18 mouse cellular contexts compared by ENCODE assay signal in genomic region chr3:88274002-88274401, GRCm38 (mm10). TPM values are rescaled to one million over a fixed set of nuclear protein-coding genes. Genes with fewer than 3 reads are reported as not detected.
A peak's percentile ranks its signal among the peaks of the same experiment; 100 is the strongest.
DNase-seq lines count a peak whose midpoint lies in the region; ATAC-seq and TF ChIP-seq lines count a peak whose summit lies in the region.
"Had no signal": no experiment of that assay in that cellular context is flagged by ENCODE, and none has a peak within 500 bp of the region (broad histone marks: within the 10 kb centered on the region; RNA-seq: fewer than 3 reads in every experiment).

No protein-coding gene starts in this region.

- H3K36me3 ChIP-seq in hindbrain, postnatal 0 days (ENCODE audit: insufficient read depth, low read length), result no peaks in the 10 kb centered on the region
- H3K36me3 ChIP-seq in hindbrain, embryonic 16.5 days (ENCODE audit: control insufficient read depth, insufficient read depth, low read length), result no peaks in the 10 kb centered on the region
- H3K36me3 ChIP-seq in lung, postnatal 0 days (ENCODE audit: insufficient read depth, low read length), result no peaks in the 10 kb centered on the region
- H3K36me3 ChIP-seq in MEL (ENCODE audit: control insufficient read depth in 1 of 2, insufficient read depth in 2 of 2, low read length in 2 of 2), result peaks cover 0 to 6% of the 10 kb centered on the region in 2 experiments; a peak in 2 of 4 replicates
- H3K36me3 ChIP-seq in stomach, postnatal 0 days (ENCODE audit: control insufficient read depth, insufficient read depth, low read length), result no peaks in the 10 kb centered on the region
- H3K36me3 ChIP-seq: embryonic facial prominence, embryonic 15.5 days; heart, embryonic 13.5 days; hindbrain, embryonic 10.5 days; midbrain, embryonic 15.5 days; neural tube, embryonic 12.5 days had no signal

- H3K4me1 ChIP-seq in hindbrain, postnatal 0 days (ENCODE audit: insufficient read depth, low read length), result no peaks in the 10 kb centered on the region
- H3K4me1 ChIP-seq in hindbrain, embryonic 16.5 days (ENCODE audit: control insufficient read depth, insufficient read depth, low read depth, low read length), result no peaks in the 10 kb centered on the region
- no peaks in the 10 kb centered on the region for H3K4me1 ChIP-seq in lung, postnatal 0 days (ENCODE audit: insufficient read depth, low read depth, low read length)
- peaks cover 2 to 8% of the 10 kb centered on the region in 2 experiments for H3K4me1 ChIP-seq in MEL (ENCODE audit: control insufficient read depth in 1 of 2, insufficient read depth in 2 of 2, low read length in 2 of 2)
- H3K4me1 ChIP-seq in stomach, postnatal 0 days (replicated peaks; ENCODE audit: control insufficient read depth, insufficient read depth), result no peaks in the 10 kb centered on the region
- H3K4me1 ChIP-seq: embryonic facial prominence, embryonic 15.5 days; forebrain, embryonic 13.5 days; heart, embryonic 13.5 days; hindbrain, embryonic 10.5 days; midbrain, embryonic 15.5 days; neural tube, embryonic 12.5 days had no signal

- WGBS in hindbrain, postnatal 0 days, result 97% methylated on average over 4 of the region's 4 CpGs
- 92% methylated on average over 4 of the region's 4 CpGs for WGBS in hindbrain, embryonic 16.5 days
- WGBS in lung, postnatal 0 days, result 93% methylated on average over 4 of the region's 4 CpGs
- 90% methylated on average over 4 of the region's 4 CpGs for WGBS in stomach, postnatal 0 days

- TF ChIP-seq RAD21 in MEL (IDR thresholded peaks at IDR 0.05; ENCODE audit: low read depth, low read length), result peak; percentile 15

- TF ChIP-seq EP300 in lung, postnatal 0 days (IDR thresholded peaks at IDR 0.05), result no peak
- no peak for TF ChIP-seq EP300 in MEL (IDR thresholded peaks at IDR 0.05; ENCODE audit: low read depth in 1 of 2, low read length in 2 of 2)
- no peak for TF ChIP-seq EP300 in stomach, postnatal 0 days (optimal IDR thresholded peaks at IDR 0.05)

- H3K4me3 ChIP-seq in hindbrain, postnatal 0 days (ENCODE audit: low read length), result no peak overlapping the region
- H3K4me3 ChIP-seq in hindbrain, embryonic 16.5 days (ENCODE audit: low read length), result no peak overlapping the region
- H3K4me3 ChIP-seq in lung, postnatal 0 days (ENCODE audit: low read depth, low read length), result no peak overlapping the region
- H3K4me3 ChIP-seq in MEL (ENCODE audit: control insufficient read depth in 1 of 2, insufficient read depth in 1 of 2, low read depth in 2 of 2, low read length in 2 of 2), result no peak overlapping the region
- no peak overlapping the region for H3K4me3 ChIP-seq in stomach, postnatal 0 days (ENCODE audit: low read depth, low read length)
- H3K4me3 ChIP-seq: embryonic facial prominence, embryonic 15.5 days; forebrain, embryonic 13.5 days; heart, embryonic 13.5 days; hindbrain, embryonic 10.5 days; midbrain, embryonic 15.5 days; neural tube, embryonic 12.5 days had no signal

- no peak for DNase-seq in hindbrain, postnatal 0 days (ENCODE audit: low spot score)
- DNase-seq in lung, postnatal 0 days (ENCODE audit: low spot score), result no peak
- DNase-seq in lung, postnatal 25 days (ENCODE audit: low spot score), result no peak
- DNase-seq in MEL (ENCODE audit: low read depth, low spot score), result peak; percentile 61
- no peak for DNase-seq in stomach, postnatal 0 days (ENCODE audit: low spot score)
- no peak for DNase-seq in heart, adult 11 months
- DNase-seq: cerebellum, adult 18-20 months; gastrocnemius, postnatal 14 days; kidney, adult 18-20 months; lung, postnatal 36 days had no signal

- H3K4me2 ChIP-seq in hindbrain, postnatal 0 days (ENCODE audit: low read depth, low read length), result no peak overlapping the region
- H3K4me2 ChIP-seq in hindbrain, embryonic 16.5 days (ENCODE audit: low read length), result no peak overlapping the region
- no peak overlapping the region for H3K4me2 ChIP-seq in lung, postnatal 0 days (replicated peaks; ENCODE audit: low read depth, low read length)
- no peak overlapping the region for H3K4me2 ChIP-seq in stomach, postnatal 0 days (replicated peaks; ENCODE audit: low read depth)
- H3K4me2 ChIP-seq: embryonic facial prominence, embryonic 15.5 days; forebrain, embryonic 13.5 days; heart, embryonic 13.5 days; midbrain, embryonic 15.5 days; neural tube, embryonic 12.5 days had no signal

- TF ChIP-seq POLR2A in MEL (IDR thresholded peaks at IDR 0.05; ENCODE audit: control insufficient read depth in 1 of 2, insufficient read depth in 1 of 2, low read depth in 1 of 2, low read length in 2 of 2, poor library complexity in 1 of 2), result no peak

- no peak overlapping the region for H3K27ac ChIP-seq in hindbrain, postnatal 0 days
- H3K27ac ChIP-seq in hindbrain, embryonic 16.5 days (ENCODE audit: low read depth, low read length), result no peak overlapping the region
- H3K27ac ChIP-seq in lung, postnatal 0 days (ENCODE audit: low read length), result no peak overlapping the region
- no peak overlapping the region for H3K27ac ChIP-seq in MEL (ENCODE audit: control insufficient read depth, low read depth, low read length)
- H3K27ac ChIP-seq in stomach, postnatal 0 days (replicated peaks), result no peak overlapping the region
- H3K27ac ChIP-seq: embryonic facial prominence, embryonic 15.5 days; forebrain, embryonic 13.5 days; heart, embryonic 13.5 days; hindbrain, embryonic 10.5 days; midbrain, embryonic 15.5 days; neural tube, embryonic 12.5 days had no signal

- ATAC-seq in hindbrain, postnatal 0 days, result no peak
- ATAC-seq in hindbrain, embryonic 16.5 days, result no peak
- no peak for ATAC-seq in lung, postnatal 0 days
- ATAC-seq in stomach, postnatal 0 days (ENCODE audit: low FRiP score, low TSS enrichment), result no peak
- ATAC-seq: forebrain, embryonic 13.5 days; midbrain, embryonic 15.5 days had no signal

- no peaks in the 10 kb centered on the region for H3K9me3 ChIP-seq in hindbrain, postnatal 0 days (ENCODE audit: low read length)
- no peaks in the 10 kb centered on the region for H3K9me3 ChIP-seq in hindbrain, embryonic 16.5 days (ENCODE audit: control insufficient read depth, low read length)
- no peaks in the 10 kb centered on the region for H3K9me3 ChIP-seq in lung, postnatal 0 days (ENCODE audit: low read length)
- H3K9me3 ChIP-seq in MEL (replicated peaks; ENCODE audit: insufficient read depth, low read length), result no peaks in the 10 kb centered on the region
- no peaks in the 10 kb centered on the region for H3K9me3 ChIP-seq in stomach, postnatal 0 days (ENCODE audit: control insufficient read depth, low read length)
- H3K9me3 ChIP-seq: embryonic facial prominence, embryonic 15.5 days; forebrain, embryonic 13.5 days; heart, embryonic 13.5 days; hindbrain, embryonic 10.5 days; midbrain, embryonic 15.5 days; neural tube, embryonic 12.5 days had no signal

- H3K27me3 ChIP-seq in hindbrain, postnatal 0 days (ENCODE audit: insufficient read depth, low read length), result no peaks in the 10 kb centered on the region
- H3K27me3 ChIP-seq in hindbrain, embryonic 16.5 days (replicated peaks; ENCODE audit: control insufficient read depth, insufficient read depth, low read length), result no peaks in the 10 kb centered on the region
- no peaks in the 10 kb centered on the region for H3K27me3 ChIP-seq in lung, postnatal 0 days (replicated peaks; ENCODE audit: insufficient read depth, low read length)
- H3K27me3 ChIP-seq in MEL (ENCODE audit: control insufficient read depth in 1 of 2, insufficient read depth in 2 of 2, low read length in 2 of 2), result no peaks in the 10 kb centered on the region
- no peaks in the 10 kb centered on the region for H3K27me3 ChIP-seq in stomach, postnatal 0 days (ENCODE audit: control insufficient read depth, insufficient read depth, low read length)
- H3K27me3 ChIP-seq: embryonic facial prominence, embryonic 15.5 days; forebrain, embryonic 13.5 days; heart, embryonic 13.5 days; midbrain, embryonic 15.5 days; neural tube, embryonic 12.5 days had no signal

- no peaks in the 10 kb centered on the region for H3K79me2 ChIP-seq in MEL (ENCODE audit: control insufficient read depth, insufficient read depth, low read length, poor library complexity)

- peak; percentile 37 for TF ChIP-seq CTCF in hindbrain, postnatal 0 days (IDR thresholded peaks at IDR 0.05; ENCODE audit: low read depth)
- peak; percentile 49 for TF ChIP-seq CTCF in lung, postnatal 0 days (IDR thresholded peaks at IDR 0.05)
- peak; percentile 58 to 83 (median 61) for TF ChIP-seq CTCF in MEL (IDR thresholded peaks at IDR 0.05 in 2 of 3, conservative IDR thresholded peaks at IDR 0.05 in 1 of 3; ENCODE audit: control insufficient read depth in 1 of 3, insufficient read depth in 1 of 3, low read depth in 2 of 3, low read length in 3 of 3, poor library complexity in 1 of 3, severe bottlenecking in 1 of 3)
- peak; percentile 43 for TF ChIP-seq CTCF in stomach, postnatal 0 days (IDR thresholded peaks at IDR 0.05; ENCODE audit: low read depth)

- H3K9ac ChIP-seq in hindbrain, postnatal 0 days (replicated peaks; ENCODE audit: low read length), result no peak overlapping the region
- no peak overlapping the region for H3K9ac ChIP-seq in hindbrain, embryonic 16.5 days (ENCODE audit: low read depth, low read length)
- no peak overlapping the region for H3K9ac ChIP-seq in lung, postnatal 0 days (replicated peaks; ENCODE audit: low read depth)
- no peak overlapping the region for H3K9ac ChIP-seq in MEL (ENCODE audit: control insufficient read depth, low read depth, low read length, poor library complexity, severe bottlenecking)
- no peak overlapping the region for H3K9ac ChIP-seq in stomach, postnatal 0 days (ENCODE audit: low read length)
- H3K9ac ChIP-seq: embryonic facial prominence, embryonic 15.5 days; forebrain, embryonic 13.5 days; heart, embryonic 13.5 days; midbrain, embryonic 15.5 days; neural tube, embryonic 12.5 days had no signal

RNA-seq across cellular contexts. Expression of gene Gm38392, which starts 13.0 kb away (rescaled TPM):
- total RNA-seq in hindbrain, postnatal 0 days (2014; rRNA removed), result 2.1 TPM in 1 of 2 replicates, not detected in the other
- polyA plus RNA-seq in hindbrain, postnatal 0 days (2015; fragmentation: Nextera tagmentation; extraction: Ambion mirVana), result 0.21 and 0.24 TPM in 2 replicates
- polyA plus RNA-seq in hindbrain, embryonic 16.5 days (2015; fragmentation: Nextera tagmentation; extraction: Ambion mirVana), result not detected in 2 replicates
- polyA plus RNA-seq in lung, postnatal 0 days (2015; fragmentation: Nextera tagmentation; extraction: Ambion mirVana), result 1.8 and 2.0 TPM in 2 replicates
- total RNA-seq in MEL (2012; rRNA removed), result 0.39 and 0.69 TPM in 2 replicates
- polyA plus RNA-seq in MEL (2012; ENCODE audit: insufficient read depth in 1 of 2, insufficient read length in 2 of 2, low read depth in 1 of 2, low replicate concordance in 2 of 2, missing spikeins in 1 of 2), result under 1 TPM in 1 of 2 experiments, not detected in 1; 0.84 TPM
- polyA plus RNA-seq in stomach, postnatal 0 days (2015; fragmentation: Nextera tagmentation; extraction: Ambion mirVana), result 0.36 and 2.0 TPM in 2 replicates
- polyA plus RNA-seq: forebrain, embryonic 13.5 days; heart, embryonic 13.5 days; hindbrain, embryonic 10.5 days; midbrain, embryonic 15.5 days had no signal

RNA-seq across cellular contexts. Expression of gene Rhbg, which starts 19.5 kb away (rescaled TPM):
- 0.94 and 1.0 TPM in 2 replicates for total RNA-seq in hindbrain, postnatal 0 days (2014; rRNA removed)
- 0.37 and 0.43 TPM in 2 replicates for polyA plus RNA-seq in hindbrain, postnatal 0 days (2015; fragmentation: Nextera tagmentation; extraction: Ambion mirVana)
- polyA plus RNA-seq in hindbrain, embryonic 16.5 days (2015; fragmentation: Nextera tagmentation; extraction: Ambion mirVana), result 0.52 and 0.99 TPM in 2 replicates
- 3.9 and 4.9 TPM in 2 replicates for polyA plus RNA-seq in lung, postnatal 0 days (2015; fragmentation: Nextera tagmentation; extraction: Ambion mirVana)
- not detected in 2 replicates for total RNA-seq in MEL (2012; rRNA removed)
- polyA plus RNA-seq in MEL (2012; ENCODE audit: insufficient read depth in 1 of 2, insufficient read length in 2 of 2, low read depth in 1 of 2, low replicate concordance in 2 of 2, missing spikeins in 1 of 2), result not detected
- 19.4 and 27.0 TPM in 2 replicates for polyA plus RNA-seq in stomach, postnatal 0 days (2015; fragmentation: Nextera tagmentation; extraction: Ambion mirVana)
- total RNA-seq: gastrocnemius, postnatal 14 days; left cerebral cortex, adult 8-10 months had no signal
- polyA plus RNA-seq: hindbrain, embryonic 10.5 days had no signal

RNA-seq across cellular contexts. Expression of gene Tsacc, which starts 22.8 kb away (rescaled TPM):
- not detected in 2 replicates for total RNA-seq in hindbrain, postnatal 0 days (2014; rRNA removed)
- polyA plus RNA-seq in hindbrain, postnatal 0 days (2015; fragmentation: Nextera tagmentation; extraction: Ambion mirVana), result 10.5 and 10.6 TPM in 2 replicates
- polyA plus RNA-seq in hindbrain, embryonic 16.5 days (2015; fragmentation: Nextera tagmentation; extraction: Ambion mirVana), result 6.8 and 10.2 TPM in 2 replicates
- polyA plus RNA-seq in lung, postnatal 0 days (2015; fragmentation: Nextera tagmentation; extraction: Ambion mirVana), result 10.8 and 13.1 TPM in 2 replicates
- total RNA-seq in MEL (2012; rRNA removed), result 26.7 and 34.1 TPM in 2 replicates
- polyA plus RNA-seq in MEL (2012; ENCODE audit: insufficient read depth in 1 of 2, insufficient read length in 2 of 2, low read depth in 1 of 2, low replicate concordance in 2 of 2, missing spikeins in 1 of 2), result 10 to 100 TPM in 1 of 2 experiments, not detected in 1; 41.1 TPM
- 9.1 and 9.3 TPM in 2 replicates for polyA plus RNA-seq in stomach, postnatal 0 days (2015; fragmentation: Nextera tagmentation; extraction: Ambion mirVana)

RNA-seq across cellular contexts. Expression of gene Cct3, which starts 22.9 kb away (rescaled TPM):
- 231 and 236 TPM in 2 replicates for total RNA-seq in hindbrain, postnatal 0 days (2014; rRNA removed)
- 388 and 401 TPM in 2 replicates for polyA plus RNA-seq in hindbrain, postnatal 0 days (2015; fragmentation: Nextera tagmentation; extraction: Ambion mirVana)
- 444 and 454 TPM in 2 replicates for polyA plus RNA-seq in hindbrain, embryonic 16.5 days (2015; fragmentation: Nextera tagmentation; extraction: Ambion mirVana)
- 173 and 177 TPM in 2 replicates for polyA plus RNA-seq in lung, postnatal 0 days (2015; fragmentation: Nextera tagmentation; extraction: Ambion mirVana)
- total RNA-seq in MEL (2012; rRNA removed), result 1,548 and 1,549 TPM in 2 replicates
- 1,000 to 10,000 TPM in 1 of 2 experiments, 100 to 1,000 TPM in 1; 777 to 1,271 TPM for polyA plus RNA-seq in MEL (2012; ENCODE audit: insufficient read depth in 1 of 2, insufficient read length in 2 of 2, low read depth in 1 of 2, low replicate concordance in 2 of 2, missing spikeins in 1 of 2)
- 230 and 233 TPM in 2 replicates for polyA plus RNA-seq in stomach, postnatal 0 days (2015; fragmentation: Nextera tagmentation; extraction: Ambion mirVana)

RNA-seq across cellular contexts. Expression of gene Glmp, which starts 50.8 kb away (rescaled TPM):
- 54.9 and 76.9 TPM in 2 replicates for total RNA-seq in hindbrain, postnatal 0 days (2014; rRNA removed)
- polyA plus RNA-seq in hindbrain, postnatal 0 days (2015; fragmentation: Nextera tagmentation; extraction: Ambion mirVana), result 135 and 142 TPM in 2 replicates
- 127 and 136 TPM in 2 replicates for polyA plus RNA-seq in hindbrain, embryonic 16.5 days (2015; fragmentation: Nextera tagmentation; extraction: Ambion mirVana)
- 273 and 278 TPM in 2 replicates for polyA plus RNA-seq in lung, postnatal 0 days (2015; fragmentation: Nextera tagmentation; extraction: Ambion mirVana)
- 47.6 and 48.3 TPM in 2 replicates for total RNA-seq in MEL (2012; rRNA removed)
- 100 to 1,000 TPM in 1 of 2 experiments, not detected in 1; 181 TPM for polyA plus RNA-seq in MEL (2012; ENCODE audit: insufficient read depth in 1 of 2, insufficient read length in 2 of 2, low read depth in 1 of 2, low replicate concordance in 2 of 2, missing spikeins in 1 of 2)
- polyA plus RNA-seq in stomach, postnatal 0 days (2015; fragmentation: Nextera tagmentation; extraction: Ambion mirVana), result 161 and 166 TPM in 2 replicates
